Mouse (Mus musculus): ENCODE data around the gene Lrp8. TPM values are rescaled to one million over a fixed set of nuclear protein-coding genes. Genes with fewer than 3 reads are reported as not detected.
A peak's percentile ranks its signal among the peaks of the same experiment; 100 is the strongest.

The Lrp8 gene
- polyA plus RNA-seq (2012; ENCODE audit: insufficient read depth, insufficient read length, low replicate concordance, missing spikeins): not detected in 2 replicates

DNA sequence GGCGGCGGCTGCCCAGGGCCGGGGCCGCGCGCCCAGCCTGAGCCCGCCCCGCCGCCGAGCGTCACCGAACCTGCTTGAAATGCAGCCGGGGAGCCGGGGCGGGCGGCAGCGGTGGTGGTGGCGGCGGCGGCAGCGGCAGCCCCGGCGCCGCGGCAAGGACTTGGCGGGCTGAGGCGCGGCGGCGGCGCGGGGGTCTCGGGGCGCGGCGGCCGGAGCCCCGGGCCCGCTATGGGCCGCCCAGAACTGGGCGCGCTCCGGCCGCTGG is at the start of gene Lrp8:
TSS of gene Lrp8 (plus strand) at position 77 of the 265 bp plus-strand sequence.
- H3K4me1 ChIP-seq (ENCODE audit: control insufficient read depth, insufficient read depth, low read length): peaks cover 38% of the 10 kb centered on the region
- peak within 1 kb of the TSS; percentile 91 for H3K27ac ChIP-seq (ENCODE audit: insufficient read depth, low read depth, low read length)
- TF ChIP-seq CTCF (IDR thresholded peaks at IDR 0.05; ENCODE audit: insufficient read depth, low read depth, low read length) (no peak), POLR2A (IDR thresholded peaks at IDR 0.05; ENCODE audit: insufficient read depth, low read depth, low read length) (no peak; the same call in none of the 2 replicates)
- peak within 1 kb of the TSS; percentile 82 for H3K4me3 ChIP-seq (ENCODE audit: insufficient read depth, low read depth, low read length)
- WGBS: 6% methylated on average over 41 of the region's 44 CpGs

GRCm38 (mm10) chr4:107756222-107756621 is 45.8 kb upstream of the Lrp8 start:
- Histone ChIP-seq H3K27ac (ENCODE audit: insufficient read depth, low read depth, low read length) (no peak overlapping the region), H3K4me1 (ENCODE audit: control insufficient read depth, insufficient read depth, low read length) (peaks cover 7% of the 10 kb centered on the region), H3K4me3 (ENCODE audit: insufficient read depth, low read depth, low read length) (no peak overlapping the region)
- 37% methylated on average over 10 of the region's 10 CpGs for WGBS
- TF ChIP-seq CTCF (IDR thresholded peaks at IDR 0.05; ENCODE audit: insufficient read depth, low read depth, low read length) (no peak), POLR2A (IDR thresholded peaks at IDR 0.05; ENCODE audit: insufficient read depth, low read depth, low read length) (no peak)

DNA sequence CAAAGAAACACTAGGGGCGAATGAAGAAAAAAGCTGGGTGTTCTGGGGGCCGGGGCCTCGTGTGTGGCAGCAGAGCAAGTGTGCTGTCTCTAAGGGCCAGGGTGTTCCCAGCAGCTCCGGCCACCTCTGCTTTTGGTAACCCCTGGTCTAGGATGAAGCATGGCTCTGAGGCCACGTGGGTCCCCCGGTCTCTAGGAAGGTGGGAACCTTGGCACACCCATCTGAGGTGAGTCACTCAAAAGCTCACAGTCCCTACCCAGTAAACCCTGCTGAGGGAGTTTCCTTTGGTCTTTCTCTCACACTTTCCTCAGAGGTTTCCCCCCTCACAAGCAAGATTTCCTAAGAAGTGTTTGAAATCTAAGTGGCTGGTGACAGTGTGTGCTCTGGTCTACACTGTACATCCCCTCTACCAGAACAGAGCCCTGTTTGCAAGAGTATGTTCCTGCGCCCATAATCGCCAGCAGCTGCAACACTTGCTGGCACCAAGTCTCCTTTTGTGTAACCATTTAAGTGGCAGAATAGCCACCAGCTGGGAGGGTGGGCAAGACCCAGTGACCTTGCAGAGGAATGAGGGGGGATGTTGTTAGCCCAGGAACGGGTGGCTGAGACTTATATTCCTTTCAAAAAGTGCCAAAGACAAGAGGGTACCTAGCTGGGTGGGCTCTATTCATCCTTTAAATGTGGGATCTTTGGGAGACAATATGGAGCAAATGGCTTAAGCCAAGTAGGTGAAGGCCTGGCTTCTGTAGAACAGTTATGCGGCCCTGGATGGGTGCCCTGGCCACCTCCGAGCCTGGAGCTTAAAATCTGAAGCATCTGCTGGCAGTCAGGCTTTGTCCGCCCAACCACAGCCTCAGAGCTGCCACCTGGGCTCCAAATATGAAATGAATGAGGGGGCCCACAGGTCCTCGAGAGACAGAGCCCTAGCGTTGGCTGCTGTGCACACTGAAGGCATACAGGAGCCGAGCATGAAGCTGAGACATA is 44.3 kb upstream of the Lrp8 start:
- TF ChIP-seq CTCF (IDR thresholded peaks at IDR 0.05; ENCODE audit: insufficient read depth, low read depth, low read length) (no peak), POLR2A (IDR thresholded peaks at IDR 0.05; ENCODE audit: insufficient read depth, low read depth, low read length) (no peak)

GRCm38 (mm10) chr4:107758938-107759337 is 43.1 kb upstream of the Lrp8 start:
- TF ChIP-seq POLR2A (IDR thresholded peaks at IDR 0.05; ENCODE audit: insufficient read depth, low read depth, low read length): no peak
- no peak for TF ChIP-seq CTCF (IDR thresholded peaks at IDR 0.05; ENCODE audit: insufficient read depth, low read depth, low read length)
- WGBS: 88% methylated on average over 9 of the region's 9 CpGs

More for the DNA sequence above, 44.3 kb upstream of the Lrp8 start:
- WGBS: 74% methylated on average over 15 of the region's 15 CpGs
- H3K4me3 ChIP-seq (ENCODE audit: insufficient read depth, low read depth, low read length): no peak overlapping the region
- H3K27ac ChIP-seq (ENCODE audit: insufficient read depth, low read depth, low read length): no peak overlapping the region
- H3K4me1 ChIP-seq (ENCODE audit: control insufficient read depth, insufficient read depth, low read length): peaks cover 7% of the 10 kb centered on the region

DNA sequence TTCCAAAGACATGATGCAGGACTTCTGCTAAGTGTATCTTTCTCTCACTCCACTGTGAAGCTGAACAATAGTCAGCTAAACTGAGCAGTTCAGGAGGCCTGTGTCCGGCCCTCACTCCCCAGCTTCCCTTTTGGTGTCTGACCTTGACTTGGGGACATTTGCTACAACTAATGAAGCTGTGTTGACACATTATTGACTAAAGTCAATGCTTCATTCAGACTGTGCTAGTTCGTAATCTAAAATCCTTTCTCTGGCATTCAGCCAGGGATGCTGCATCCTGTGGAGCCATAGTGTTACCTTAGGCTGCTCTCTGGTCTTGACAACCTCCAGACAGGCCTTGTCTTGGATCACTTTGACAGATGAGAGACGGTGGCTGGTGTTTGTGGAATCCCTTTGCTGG is 39.1 kb upstream of the Lrp8 start:
- WGBS: 82% methylated on average over 3 of the region's 3 CpGs
- Histone ChIP-seq H3K4me1 (ENCODE audit: control insufficient read depth, insufficient read depth, low read length) (peaks cover 2% of the 10 kb centered on the region; the same call in 1 of the 2 replicates), H3K27ac (ENCODE audit: insufficient read depth, low read depth, low read length) (no peak overlapping the region), H3K4me3 (ENCODE audit: insufficient read depth, low read depth, low read length) (no peak overlapping the region)
- TF ChIP-seq CTCF (IDR thresholded peaks at IDR 0.05; ENCODE audit: insufficient read depth, low read depth, low read length): no peak
- no peak for TF ChIP-seq POLR2A (IDR thresholded peaks at IDR 0.05; ENCODE audit: insufficient read depth, low read depth, low read length)

More at GRCm38 (mm10) chr4:107758938-107759337, 43.1 kb upstream of the Lrp8 start:
- H3K4me1 ChIP-seq (ENCODE audit: control insufficient read depth, insufficient read depth, low read length): peaks cover 7% of the 10 kb centered on the region
- no peak overlapping the region for H3K27ac ChIP-seq (ENCODE audit: insufficient read depth, low read depth, low read length)
- no peak overlapping the region for H3K4me3 ChIP-seq (ENCODE audit: insufficient read depth, low read depth, low read length)

DNA sequence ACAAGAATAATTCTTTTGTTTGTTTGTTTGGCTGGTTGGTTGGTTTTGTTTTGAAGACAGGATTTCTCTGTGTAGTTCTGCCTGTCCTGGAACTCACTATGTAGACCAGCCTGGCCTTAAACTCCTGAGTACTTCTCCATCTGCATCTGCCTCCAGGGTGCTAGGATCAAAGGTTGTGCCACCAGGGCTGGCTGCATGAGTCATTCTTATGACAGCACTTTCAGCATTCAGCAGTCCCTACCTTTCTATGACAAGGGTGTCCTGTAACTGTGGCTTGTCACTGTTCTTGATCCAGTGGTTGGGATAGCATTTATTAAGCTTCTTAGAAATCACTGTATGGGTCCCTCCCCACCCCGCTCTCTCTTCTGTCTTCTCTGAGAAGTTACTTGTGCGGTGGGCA is 38.5 kb upstream of the Lrp8 start:
- Histone ChIP-seq H3K4me1 (ENCODE audit: control insufficient read depth, insufficient read depth, low read length) (peaks cover 2% of the 10 kb centered on the region; the same call in 1 of the 2 replicates), H3K27ac (ENCODE audit: insufficient read depth, low read depth, low read length) (no peak overlapping the region), H3K4me3 (ENCODE audit: insufficient read depth, low read depth, low read length) (no peak overlapping the region)
- 100% methylated on average over 2 of the region's 2 CpGs for WGBS
- TF ChIP-seq CTCF (IDR thresholded peaks at IDR 0.05; ENCODE audit: insufficient read depth, low read depth, low read length) (no peak), POLR2A (IDR thresholded peaks at IDR 0.05; ENCODE audit: insufficient read depth, low read depth, low read length) (no peak)

- 61% methylated on average over 9 of the region's 9 CpGs for WGBS
- Histone ChIP-seq H3K4me3 (ENCODE audit: insufficient read depth, low read depth, low read length) (no peak overlapping the region), H3K27ac (ENCODE audit: insufficient read depth, low read depth, low read length) (no peak overlapping the region), H3K4me1 (ENCODE audit: control insufficient read depth, insufficient read depth, low read length) (peaks cover 2% of the 10 kb centered on the region; the same call in 1 of the 2 replicates)
- no peak for TF ChIP-seq POLR2A (IDR thresholded peaks at IDR 0.05; ENCODE audit: insufficient read depth, low read depth, low read length)
- no peak for TF ChIP-seq CTCF (IDR thresholded peaks at IDR 0.05; ENCODE audit: insufficient read depth, low read depth, low read length)
Observed at GRCm38 (mm10) chr4:107765196-107765813, 36.8 kb upstream of the Lrp8 start.

DNA sequence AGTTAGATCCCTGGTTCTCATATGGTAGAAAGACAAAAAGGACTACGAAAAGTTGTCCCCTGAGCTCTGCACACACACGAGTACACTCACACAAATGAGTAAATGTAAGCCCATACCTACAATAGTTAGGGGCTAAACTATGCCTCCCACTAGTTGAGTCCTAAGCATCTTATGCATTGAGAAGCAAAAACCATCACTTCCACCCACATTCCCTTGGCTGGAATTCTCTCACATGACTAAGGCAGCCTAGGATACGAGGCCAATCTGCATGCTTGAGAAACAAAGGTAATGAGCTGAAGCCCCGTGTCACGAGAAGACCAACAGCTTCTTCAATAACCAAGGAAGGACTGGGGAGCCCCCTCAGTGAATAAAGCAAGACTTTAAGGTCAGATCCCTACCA is 35.9 kb upstream of the Lrp8 start:
- H3K27ac ChIP-seq (ENCODE audit: insufficient read depth, low read depth, low read length): no peak overlapping the region
- 67% methylated on average over 5 of the region's 5 CpGs for WGBS
- no peak overlapping the region for H3K4me3 ChIP-seq (ENCODE audit: insufficient read depth, low read depth, low read length)
- no peak for TF ChIP-seq POLR2A (IDR thresholded peaks at IDR 0.05; ENCODE audit: insufficient read depth, low read depth, low read length)
- no peak for TF ChIP-seq CTCF (IDR thresholded peaks at IDR 0.05; ENCODE audit: insufficient read depth, low read depth, low read length)
- peaks cover 2% of the 10 kb centered on the region; the same call in 1 of the 2 replicates for H3K4me1 ChIP-seq (ENCODE audit: control insufficient read depth, insufficient read depth, low read length)

Data from olfactory bulb, adult 2 months (tissue).